Mouse (Mus musculus) layer of hippocampus, adult 2 months (tissue): ENCODE data around the gene Srcin1. TPM values are rescaled to one million over a fixed set of nuclear protein-coding genes. Genes with fewer than 3 reads are reported as not detected.

Source experiments
- DNase-seq, 2 experiments: peaks; one replicate each; pipeline ENCODE4 v3.0.0; 2022; ENCODE audit warnings: low spot score in 2 of 2
- H3K27ac ChIP-seq: fragments of 200-600 bp; 2 replicates; pipeline ENCODE4 v1.8.1; 2022
- H3K4me3 ChIP-seq: fragments of 200-600 bp; 2 replicates; pipeline ENCODE4 v1.8.1; 2022; ENCODE audit warnings: mild to moderate bottlenecking
- CTCF ChIP-seq: fragments of 200-600 bp; conservative IDR thresholded peaks from 2 replicates; pipeline ENCODE4 v1.8.1; 2022; ENCODE audit warnings: antibody characterized with exemption, mild to moderate bottlenecking, moderate library complexity
- total RNA-seq, 2 experiments: library from RNA; stranded (reverse); gene quantifications; 2 replicates each; pipeline ENCODE4 v1.2.3; 2021

Srcin1 gene
- total RNA-seq, 2 experiments from 2014 or later: 226 to 232 TPM

DNA sequence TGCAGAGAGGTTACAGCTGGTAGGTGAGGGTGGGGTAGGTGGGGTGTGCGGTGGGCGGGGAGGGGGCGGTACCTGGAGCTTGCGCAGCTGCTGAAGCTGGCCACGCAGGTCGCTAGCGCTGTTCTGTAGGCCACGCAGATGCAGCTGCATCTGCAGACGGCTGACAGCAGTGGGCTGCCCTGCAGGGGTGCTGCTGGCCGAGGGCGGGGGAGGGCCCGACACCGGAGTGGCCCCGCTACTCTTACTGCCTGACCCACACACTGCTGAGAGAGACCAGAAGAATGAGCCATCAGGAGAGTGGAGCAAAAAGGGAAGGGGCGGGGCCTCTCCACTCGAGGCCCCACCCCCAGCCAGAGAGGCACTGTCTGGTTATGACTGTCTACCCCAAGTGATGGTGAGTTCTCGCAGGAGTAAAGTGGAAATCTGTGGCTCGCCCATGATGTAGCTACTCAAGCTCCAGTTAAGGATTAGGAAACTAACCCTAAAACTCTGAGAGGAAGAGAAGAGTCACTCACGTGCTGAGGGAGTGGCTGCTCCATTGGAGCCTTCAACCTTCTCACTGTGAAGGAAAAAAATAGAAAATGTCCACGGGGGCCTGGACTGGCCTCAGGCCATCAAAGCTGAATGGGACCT is 42.9 kb downstream of the Srcin1 start:
- no peak for TF ChIP-seq CTCF
- no peak for DNase-seq
- H3K4me3 ChIP-seq: no peak overlapping the region
- peak overlapping the region; percentile 53; the same call in 1 of the 2 replicates for H3K27ac ChIP-seq

DNA sequence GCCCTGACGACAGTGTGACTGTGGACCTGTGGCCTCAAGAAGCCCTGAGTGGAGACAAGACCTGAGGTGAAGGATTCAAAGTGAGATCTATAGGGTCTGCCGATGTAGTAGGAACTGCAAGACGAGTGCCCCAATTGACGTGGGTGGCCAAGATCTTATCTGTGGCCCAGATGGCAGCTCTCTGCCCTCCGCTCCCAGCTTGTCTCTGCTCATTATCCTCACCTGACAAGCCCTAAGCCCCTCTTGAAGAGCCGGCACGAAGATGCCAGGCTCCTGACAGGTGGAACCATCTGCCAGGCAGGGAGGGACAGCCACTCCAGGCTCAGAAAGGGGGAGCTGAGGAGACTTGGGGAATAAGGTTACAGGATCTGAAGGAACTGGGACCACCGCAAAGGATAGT is 43.6 kb downstream of the Srcin1 start:
- H3K4me3 ChIP-seq: no peak overlapping the region

DNA sequence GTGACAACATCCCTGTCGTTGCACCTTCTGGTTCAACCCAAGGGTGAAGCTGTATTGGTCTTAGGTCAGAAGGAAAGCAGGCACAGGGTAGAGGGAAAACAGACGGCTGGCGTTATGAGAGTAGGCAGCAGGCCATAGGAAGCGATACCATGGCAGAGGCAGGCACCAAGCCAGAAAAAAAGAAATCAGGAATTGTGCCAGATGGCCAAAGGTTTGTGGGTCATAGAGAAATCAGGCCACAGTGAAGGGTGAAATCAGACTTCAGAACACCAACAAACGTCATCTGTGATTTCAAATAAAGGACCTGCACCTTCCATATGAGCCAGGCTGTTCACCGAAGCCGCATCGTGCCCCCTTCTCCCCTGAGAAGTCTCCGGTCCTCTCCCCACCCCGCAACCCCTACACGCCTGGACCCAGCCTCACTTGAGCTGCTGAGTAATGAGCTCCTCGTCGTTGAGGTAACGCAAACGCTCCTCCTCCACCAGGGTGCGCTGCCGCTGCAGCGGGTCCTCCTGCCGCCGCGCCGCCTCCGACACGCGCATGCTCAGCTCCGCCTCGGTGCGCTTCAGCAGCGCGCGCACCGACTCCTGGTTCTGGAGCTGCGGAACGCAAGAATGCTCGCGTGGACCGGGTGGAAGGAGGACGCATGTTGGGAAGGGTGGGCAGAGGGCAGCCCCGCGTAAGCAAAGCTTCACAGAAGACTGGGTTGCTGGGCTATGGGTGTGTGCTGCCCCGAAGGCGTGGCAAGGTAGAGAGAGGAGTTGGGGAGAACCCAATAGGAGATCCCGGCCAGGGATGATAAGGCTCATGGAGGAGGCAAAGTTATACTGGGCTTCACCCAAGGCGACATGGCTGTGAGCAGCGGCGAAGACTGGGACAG is 44.4 kb downstream of the Srcin1 start:
- peak; percentile 90 to 95 for DNase-seq
- peak overlapping the region; percentile 69 for H3K27ac ChIP-seq
- TF ChIP-seq CTCF: peak; percentile 95
- peak overlapping the region; percentile 48 for H3K4me3 ChIP-seq

More for the DNA sequence above, 43.6 kb downstream of the Srcin1 start:
- no peak for DNase-seq
- peak overlapping the region; percentile 69; the same call in 1 of the 2 replicates for H3K27ac ChIP-seq
- TF ChIP-seq CTCF: no peak

DNA sequence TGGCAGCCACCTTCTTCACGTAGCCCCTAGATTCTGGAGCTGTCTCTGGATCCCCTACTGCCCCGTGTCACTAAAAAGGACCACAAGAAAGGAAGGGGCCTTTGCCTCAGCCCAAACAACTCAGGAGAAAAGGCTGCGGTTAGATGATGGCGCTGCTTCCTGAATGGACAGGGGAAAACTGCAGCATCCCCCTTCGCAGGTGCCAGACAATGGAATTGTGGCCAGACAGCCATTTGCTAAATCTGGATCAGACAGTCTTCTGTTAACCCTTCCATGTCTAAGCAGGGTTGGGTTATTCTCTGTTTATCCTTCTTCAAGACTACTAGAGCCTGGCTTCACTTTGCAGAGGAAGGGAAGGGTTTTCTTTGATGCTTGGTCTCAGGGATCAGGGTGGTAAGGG is 45.0 kb downstream of the Srcin1 start:
- H3K27ac ChIP-seq: peak overlapping the region; percentile 69; the same call in 1 of the 2 replicates
- no peak for TF ChIP-seq CTCF
- H3K4me3 ChIP-seq: no peak overlapping the region
- DNase-seq: no peak

DNA sequence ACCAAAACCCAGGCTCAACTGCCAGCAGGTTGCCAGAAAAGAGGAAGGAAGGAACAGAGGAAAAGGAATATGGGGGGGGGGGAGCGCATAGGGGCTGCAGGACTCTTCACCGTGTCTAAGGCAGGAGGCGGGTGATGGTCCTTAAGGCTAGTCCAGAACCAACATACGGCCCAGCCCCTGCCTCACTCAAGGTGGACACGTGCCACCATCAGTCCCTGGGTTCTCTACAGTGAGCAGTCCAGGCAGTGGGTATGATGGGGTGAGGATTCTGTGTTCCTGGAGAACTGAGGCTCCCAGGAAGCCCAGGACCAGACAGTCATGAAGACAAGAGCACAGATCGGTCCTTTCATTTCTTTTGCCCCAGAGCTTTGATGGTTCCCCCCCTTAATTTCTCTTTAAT is 45.9 kb downstream of the Srcin1 start:
- no peak for TF ChIP-seq CTCF
- no peak overlapping the region; the same call in 1 of the 2 replicates for H3K27ac ChIP-seq
- no peak overlapping the region for H3K4me3 ChIP-seq
- DNase-seq: no peak

DNA sequence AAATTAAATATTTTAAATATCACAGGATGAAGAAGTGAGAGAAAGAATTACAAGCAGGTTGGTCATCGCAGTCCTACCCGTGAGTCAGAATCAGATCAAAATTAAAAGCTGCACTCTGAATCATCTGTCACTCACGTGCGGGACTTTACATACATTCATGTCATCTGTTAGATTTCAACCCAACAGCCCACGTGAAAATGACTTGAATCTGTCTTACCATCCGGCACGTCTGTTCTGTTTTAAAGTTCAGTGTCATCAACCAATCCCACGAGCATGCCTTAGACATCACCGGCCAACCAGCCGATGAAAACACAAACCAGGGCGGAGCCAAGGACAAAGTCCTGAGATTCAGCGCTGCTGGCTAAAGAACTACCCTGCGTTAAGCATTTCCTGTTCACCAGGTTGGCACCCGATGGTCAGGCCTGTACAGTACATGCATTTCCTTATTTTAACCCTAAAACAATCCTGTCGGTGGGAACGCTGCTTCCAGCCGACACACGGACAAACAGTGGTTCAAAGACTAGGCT is 47.6 kb downstream of the Srcin1 start:
- Histone ChIP-seq H3K4me3 (no peak overlapping the region), H3K27ac (no peak overlapping the region; the same call in 1 of the 2 replicates)
- no peak for TF ChIP-seq CTCF
- DNase-seq: no peak

DNA sequence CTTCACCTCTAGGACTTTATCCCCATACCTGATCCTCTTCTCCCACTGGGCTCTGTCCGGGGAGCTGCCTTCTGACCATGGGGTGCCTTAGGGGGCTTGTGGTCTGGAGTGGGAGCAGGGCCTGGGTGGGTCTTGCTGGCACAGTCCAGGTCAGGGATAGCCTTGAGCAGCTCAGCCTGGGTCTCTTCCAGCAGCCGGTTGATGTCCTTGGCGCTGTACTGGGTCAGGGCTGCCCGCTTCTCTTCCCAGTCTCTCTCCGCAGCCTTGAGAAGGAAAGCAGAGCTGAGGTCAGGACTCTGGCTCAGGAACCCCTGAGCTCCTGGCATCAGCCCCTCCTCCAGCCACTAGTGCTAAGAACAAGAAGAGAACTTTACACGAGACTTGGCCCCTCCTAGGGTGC is 50.7 kb downstream of the Srcin1 start:
- TF ChIP-seq CTCF: no peak
- DNase-seq: no peak
- H3K4me3 ChIP-seq: no peak overlapping the region
- peak overlapping the region; percentile 11; the same call in 1 of the 2 replicates for H3K27ac ChIP-seq

DNA sequence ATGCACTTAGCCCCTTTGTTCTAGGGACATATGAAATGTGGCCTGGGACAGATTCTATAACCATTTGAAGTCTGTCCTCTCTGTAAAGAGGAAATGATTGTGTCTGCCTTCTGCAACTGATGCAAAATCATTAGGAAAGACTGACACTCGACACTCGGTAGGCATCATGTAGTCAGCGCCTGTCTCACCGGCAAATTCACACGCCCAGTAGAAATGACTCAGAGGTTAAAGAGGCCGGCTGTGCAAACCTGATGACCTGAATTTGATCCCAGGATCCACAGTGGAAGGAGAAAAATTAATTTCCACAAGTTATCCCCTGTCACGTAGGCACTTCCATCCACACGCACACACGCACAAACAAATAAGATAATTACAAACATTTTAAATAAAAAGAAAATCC is 51.7 kb downstream of the Srcin1 start:
- TF ChIP-seq CTCF: no peak
- no peak for DNase-seq
- peak overlapping the region; percentile 32; the same call in 1 of the 2 replicates for H3K27ac ChIP-seq
- no peak overlapping the region for H3K4me3 ChIP-seq

DNA sequence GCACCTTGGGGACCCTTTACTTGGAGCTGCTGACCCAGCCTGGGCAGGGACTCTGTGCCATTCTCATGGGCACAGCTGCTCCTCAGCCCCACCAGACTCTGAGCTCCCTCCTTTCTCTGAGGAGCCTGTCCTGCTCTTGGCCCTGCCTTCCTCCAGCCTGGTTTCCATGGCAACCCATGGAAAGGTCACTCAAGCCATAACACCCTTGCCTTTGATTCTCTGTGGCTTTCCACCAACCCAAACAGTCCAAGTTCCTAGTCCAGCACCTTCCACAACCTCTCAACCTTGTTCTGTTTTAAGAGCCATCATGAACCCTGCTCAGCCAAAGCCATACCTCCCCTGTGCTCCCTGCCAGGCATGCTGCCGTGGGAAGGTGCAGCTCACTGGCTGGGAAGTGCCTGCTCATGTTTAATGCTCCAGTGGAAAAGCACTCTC is 52.1 kb downstream of the Srcin1 start:
- Histone ChIP-seq H3K4me3 (no peak overlapping the region), H3K27ac (peak overlapping the region; percentile 32; the same call in 1 of the 2 replicates)
- no peak for TF ChIP-seq CTCF
- DNase-seq: no peak

DNA sequence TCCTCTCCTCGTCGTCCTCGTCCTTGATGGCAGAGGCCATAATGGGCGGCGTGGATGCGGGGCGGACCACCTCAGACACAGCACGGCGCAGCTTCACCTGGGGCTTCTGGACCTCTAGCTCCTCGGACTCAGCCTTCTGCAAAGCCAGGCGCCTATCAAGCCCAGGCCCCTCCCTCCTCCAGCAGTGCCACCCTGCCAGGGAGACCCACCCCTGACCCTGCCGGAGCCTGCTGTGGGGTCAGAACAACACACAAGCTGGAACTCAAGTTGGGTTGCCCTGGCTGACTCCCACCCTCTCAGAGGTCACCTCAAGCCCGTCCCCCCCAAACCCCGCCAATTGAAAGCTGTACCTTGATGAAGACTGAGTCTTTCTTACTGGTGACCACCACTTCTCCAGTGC is 52.9 kb downstream of the Srcin1 start:
- no peak for TF ChIP-seq CTCF
- Histone ChIP-seq H3K4me3 (no peak overlapping the region), H3K27ac (no peak overlapping the region)
- no peak for DNase-seq

DNA sequence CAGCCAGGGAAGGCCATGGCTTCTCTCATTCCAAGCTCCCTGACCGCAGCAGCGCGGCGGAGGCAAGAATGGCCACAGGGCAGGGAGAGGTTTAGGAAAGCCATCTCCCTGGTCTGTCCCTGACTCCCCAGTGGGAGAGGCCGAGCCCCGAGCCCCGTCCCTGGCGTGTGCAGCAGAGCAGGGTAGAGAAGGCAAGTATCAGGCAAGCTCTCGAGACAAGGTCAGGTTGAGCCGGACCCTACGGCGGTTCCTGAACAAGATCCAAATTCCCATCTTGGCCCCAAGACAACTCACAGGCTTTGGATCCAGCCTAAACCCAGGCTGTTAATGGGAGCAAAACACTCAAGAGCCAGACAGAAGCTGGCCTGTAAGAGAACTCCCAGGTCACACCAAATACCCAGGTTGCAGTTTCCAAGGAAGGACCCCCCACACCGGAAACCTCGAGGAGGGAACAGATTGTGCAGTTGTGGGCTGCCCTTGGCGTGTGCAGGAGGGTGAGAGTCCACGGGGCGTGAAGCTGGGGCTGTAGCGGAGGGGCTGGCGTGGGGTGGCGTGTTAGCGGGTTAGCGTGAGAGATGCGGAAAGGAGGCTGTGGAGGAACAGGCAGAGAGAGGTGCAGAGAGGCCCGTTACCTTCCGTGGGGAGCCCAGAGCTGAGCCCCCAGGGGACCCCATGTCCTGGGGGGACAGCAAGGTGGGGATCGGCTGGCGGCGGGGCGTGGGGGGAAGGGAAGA is 54.1 kb downstream of the Srcin1 start:
- no peak for DNase-seq
- Histone ChIP-seq H3K4me3 (no peak overlapping the region), H3K27ac (no peak overlapping the region)
- no peak for TF ChIP-seq CTCF

DNA sequence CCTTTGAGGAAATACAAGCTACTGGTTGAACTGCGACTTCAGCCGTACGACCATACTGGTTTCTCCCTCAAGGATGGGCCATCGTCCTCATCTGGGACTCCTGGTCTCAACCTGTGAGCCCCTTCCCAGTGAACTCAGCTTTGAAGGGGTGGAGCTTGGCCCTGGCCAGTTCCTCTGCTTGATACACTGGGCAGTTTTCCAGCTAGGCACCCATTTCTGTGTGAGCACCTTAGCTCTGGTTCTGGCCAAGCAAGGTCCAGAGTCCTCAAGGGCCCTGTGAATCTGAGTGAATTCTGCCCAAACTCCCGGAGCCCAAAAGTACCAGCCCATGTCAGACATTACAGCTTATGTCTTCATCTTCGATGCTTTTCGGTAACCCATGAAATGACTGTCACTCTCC is 55.4 kb downstream of the Srcin1 start:
- no peak for TF ChIP-seq CTCF
- H3K4me3 ChIP-seq: no peak overlapping the region
- no peak overlapping the region for H3K27ac ChIP-seq
- no peak for DNase-seq

DNA sequence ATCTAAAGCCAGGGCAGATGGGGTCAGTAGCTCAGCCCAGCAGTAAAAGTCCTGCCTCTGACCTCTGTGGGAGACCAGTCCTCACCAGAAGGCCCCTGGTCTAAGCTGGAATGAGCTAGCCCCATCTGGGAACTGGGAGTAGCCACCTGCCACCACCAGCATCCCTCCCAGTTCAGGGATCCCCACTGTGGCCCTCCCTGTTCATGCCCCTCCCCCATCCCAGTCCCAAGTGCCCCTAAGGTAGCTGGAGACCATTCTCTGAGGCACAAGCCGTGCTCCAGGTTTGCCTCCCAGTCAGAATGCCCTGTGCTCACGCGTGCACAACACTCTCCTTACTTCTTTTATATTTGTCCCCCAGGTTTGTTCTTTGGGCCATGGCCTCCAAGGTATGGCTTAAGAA is 62.9 kb downstream of the Srcin1 start:
- no peak overlapping the region for H3K4me3 ChIP-seq
- TF ChIP-seq CTCF: no peak

More for the DNA sequence above, 62.9 kb downstream of the Srcin1 start:
- DNase-seq: no peak
- H3K27ac ChIP-seq: no peak overlapping the region
